Mouse (Mus musculus) right cerebral cortex, postnatal 25 days (tissue): ENCODE data around the gene Esp8.
"Not testable (repeated sequence)": the region's sequence is repeated elsewhere in the genome, so short reads cannot be mapped to it uniquely, and the experiment has no call there.

ENCODE experiments used
- DNase-seq: peaks from one replicate; pipeline ENCODE4 v3.0.0; 2022

Gene Esp8

DNA sequence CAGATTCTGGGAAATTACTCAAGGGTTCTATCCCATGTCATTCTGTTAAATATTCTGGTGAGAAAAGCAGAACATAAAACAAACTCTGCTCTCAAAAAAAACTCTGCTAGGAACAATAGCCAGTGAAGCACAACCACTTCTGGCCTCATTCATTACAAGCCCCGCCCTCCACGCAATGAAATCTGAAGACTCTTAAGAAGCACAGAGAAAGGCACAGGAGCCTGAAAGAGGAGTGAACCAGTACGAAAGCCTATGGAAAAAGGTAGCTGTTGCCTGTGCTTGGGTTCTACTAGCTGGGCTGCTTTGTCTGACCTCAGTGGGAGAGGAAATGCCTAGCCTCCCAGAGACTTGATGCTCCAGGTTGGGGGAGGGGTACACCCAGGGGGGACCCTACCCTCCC lies at the start of gene Esp8:
TSS of gene Esp8 (plus strand) at position 205 of the 400 bp plus-strand sequence.
- no peak for DNase-seq

GRCm38 (mm10) chr17:40483566-40483965 lies 36.3 kb upstream of the Esp8 start:
- DNase-seq: not testable (repeated sequence)

GRCm38 (mm10) chr17:40495468-40496185 lies 24.2 kb upstream of the Esp8 start:
- not testable (repeated sequence) for DNase-seq

- no peak for DNase-seq
Measured at GRCm38 (mm10) chr17:40529813-40530212, 10.0 kb downstream of the Esp8 start.

DNA sequence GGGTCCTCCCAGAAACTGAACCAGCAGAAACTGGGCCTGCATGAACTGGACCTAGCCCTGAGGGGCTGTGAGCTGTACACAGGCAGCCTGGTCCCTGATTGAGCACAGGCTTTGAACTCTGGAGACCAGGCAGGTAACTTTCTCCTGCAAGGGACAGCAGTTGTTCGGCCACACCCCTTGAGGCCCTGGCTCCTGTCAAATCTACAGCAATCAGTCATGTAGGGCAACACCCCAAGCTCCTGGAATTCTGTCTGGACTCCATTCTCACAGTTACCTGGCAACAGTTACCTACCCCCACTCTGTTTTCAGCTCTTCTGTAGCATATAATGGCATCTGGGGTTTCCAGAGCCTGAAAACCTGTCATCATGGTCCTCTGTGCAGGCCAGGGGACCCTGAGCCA lies 11.3 kb downstream of the Esp8 start:
- no peak for DNase-seq

- not testable (repeated sequence) for DNase-seq
Measured at GRCm38 (mm10) chr17:40547005-40547404, 27.2 kb downstream of the Esp8 start.

- no peak for DNase-seq
Measured at GRCm38 (mm10) chr17:40553470-40553869, 33.6 kb downstream of the Esp8 start.

- no peak for DNase-seq
Measured at GRCm38 (mm10) chr17:40561207-40561606, 41.4 kb downstream of the Esp8 start, which contains the start of gene Esp6. Gene Esp6 (plus strand): TSS chr17:40561507.
